Mouse (Mus musculus) liver, adult 2 months (tissue): ENCODE results near the gene Map4k5. TPM values are rescaled to one million over a fixed set of nuclear protein-coding genes. Genes with fewer than 3 reads are reported as not detected.

Source experiments
- DNase-seq: peaks from one replicate; pipeline ENCODE4 v3.0.0-alpha.2; 2011; ENCODE audit warnings: low read depth, low spot score; ENCODE audit errors: extremely low read depth
- H3K27ac ChIP-seq: fragments of 200-500 bp; replicated peaks from 2 replicates; pipeline ENCODE4 v1.5.1; 2012; ENCODE audit warnings: low read depth, mild to moderate bottlenecking, control low read depth, inconsistent platforms, low read length; ENCODE audit not compliant: insufficient read depth
- H3K27me3 ChIP-seq: fragments of 200-500 bp; 2 replicates; pipeline ENCODE4 v1.6.1; 2012; ENCODE audit warnings: mild to moderate bottlenecking, moderate library complexity, low read length, inconsistent platforms; ENCODE audit not compliant: control insufficient read depth, insufficient read depth
- H3K36me3 ChIP-seq: fragments of 200-500 bp; 2 replicates; pipeline ENCODE4 v1.6.1; 2012; ENCODE audit warnings: low read length, inconsistent platforms; ENCODE audit not compliant: control insufficient read depth, insufficient read depth
- H3K4me1 ChIP-seq: fragments of 200-500 bp; 2 replicates; pipeline ENCODE4 v1.6.1; 2011; ENCODE audit warnings: low read length; ENCODE audit not compliant: control insufficient read depth, insufficient read depth
- H3K4me3 ChIP-seq: fragments of 200-500 bp; 2 replicates; pipeline ENCODE4 v1.5.1; 2011; ENCODE audit warnings: low read depth, mild to moderate bottlenecking, control low read depth, low read length, moderate library complexity; ENCODE audit not compliant: insufficient read depth
- H3K79me2 ChIP-seq: fragments of 200-500 bp; 2 replicates; pipeline ENCODE4 v1.6.1; 2012; ENCODE audit warnings: inconsistent platforms, mild to moderate bottlenecking, low read length, moderate library complexity; ENCODE audit not compliant: control insufficient read depth, insufficient read depth
- H3K9ac ChIP-seq: fragments of 200-500 bp; 2 replicates; pipeline ENCODE4 v1.6.1; 2012; ENCODE audit warnings: low read depth, mild to moderate bottlenecking, control low read depth, inconsistent platforms, low read length
- CTCF ChIP-seq: fragments of 200-500 bp; IDR thresholded peaks from 2 replicates; pipeline ENCODE4 v1.5.1; 2011; ENCODE audit warnings: low read depth, low read length, control low read depth
- POLR2A ChIP-seq: fragments of 200-500 bp; IDR thresholded peaks from 2 replicates; pipeline ENCODE4 v1.6.1; 2011; ENCODE audit warnings: low read length, control low read depth; ENCODE audit not compliant: insufficient read depth; ENCODE audit errors: extremely low read depth
- WGBS: fragments of 180-500 bp; shearing (Covaris S2); methylation state at CpG from one replicate; pipeline ENCODE4 v1.1.7; 2018; 5-methylcytosine and 5-hydroxymethylcytosine counted together
- polyA plus RNA-seq: library from polyadenylated mRNA; depleted of rRNA; stranded (reverse); fragments of >200 nt; gene quantifications from 2 replicates; pipeline ENCODE4 v1.2.3, GENCODE M21; 2012
- total RNA-seq: library from RNA; depleted of rRNA; stranded (reverse); fragments of >200 nt; gene quantifications from 2 replicates; pipeline ENCODE4 v1.2.3, GENCODE M21; 2014

Map4k5 gene
- total and polyA plus RNA-seq, 2 experiments, result 3.6 to 15.6 TPM

DNA sequence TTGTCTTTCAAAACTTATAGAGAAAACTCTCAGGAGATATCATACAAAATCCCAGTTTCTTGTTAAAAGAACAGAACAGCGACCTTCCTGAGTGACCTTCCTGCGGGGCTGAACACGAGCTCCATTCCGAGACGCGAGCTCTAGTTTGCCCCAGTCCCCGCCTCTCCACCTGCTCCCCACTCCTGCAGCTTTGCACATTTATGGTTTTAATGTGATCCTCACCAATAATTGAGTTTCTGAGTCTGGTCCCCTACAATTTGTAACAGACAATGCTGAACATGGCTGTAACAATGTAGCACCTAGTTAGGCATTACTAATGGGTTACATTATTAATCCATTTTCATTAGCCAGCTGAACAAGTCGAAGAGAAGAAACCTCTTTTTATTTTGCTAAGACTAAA is 111.5 kb downstream of the Map4k5 start:
- no peaks in the 10 kb centered on the region for H3K79me2 ChIP-seq
- H3K4me1 ChIP-seq, result peaks cover 19% of the 10 kb centered on the region
- no peak overlapping the region for H3K27ac ChIP-seq
- H3K9ac ChIP-seq, result no peak overlapping the region
- no peaks in the 10 kb centered on the region for H3K27me3 ChIP-seq
- no peak for DNase-seq
- 95% methylated on average over 8 of the region's 8 CpGs for WGBS
- no peaks in the 10 kb centered on the region for H3K36me3 ChIP-seq
- no peak overlapping the region for H3K4me3 ChIP-seq
- no peak for TF ChIP-seq POLR2A
- TF ChIP-seq CTCF, result no peak

DNA sequence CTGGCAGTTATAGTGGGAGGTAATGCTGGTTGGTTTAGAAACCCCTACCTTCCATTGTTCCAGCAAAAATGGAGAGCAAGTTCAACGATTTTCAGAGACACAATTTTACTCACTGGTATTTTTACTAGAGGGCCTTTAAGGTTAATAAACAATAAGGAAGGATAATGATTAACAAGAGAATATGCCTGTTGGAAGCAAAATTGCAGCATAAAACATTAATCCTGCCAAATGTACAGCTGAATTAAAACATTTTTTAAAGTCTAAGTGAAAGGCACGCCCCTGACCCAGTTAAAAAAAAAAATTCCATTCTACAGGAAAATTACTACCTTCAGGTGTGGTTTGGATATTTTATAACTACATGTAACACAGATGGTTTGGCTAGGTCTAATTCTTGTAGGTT is 115.0 kb downstream of the Map4k5 start:
- no peaks in the 10 kb centered on the region for H3K27me3 ChIP-seq
- no peak overlapping the region for H3K4me3 ChIP-seq
- no peak overlapping the region for H3K9ac ChIP-seq
- H3K36me3 ChIP-seq, result no peaks in the 10 kb centered on the region
- H3K79me2 ChIP-seq, result no peaks in the 10 kb centered on the region
- H3K27ac ChIP-seq, result peak overlapping the region; percentile 88
- TF ChIP-seq CTCF (no peak), POLR2A (no peak)
- DNase-seq, result peak; percentile 78
- peaks cover 17% of the 10 kb centered on the region for H3K4me1 ChIP-seq
- WGBS, result 21% methylated on average over 2 of the region's 2 CpGs

DNA sequence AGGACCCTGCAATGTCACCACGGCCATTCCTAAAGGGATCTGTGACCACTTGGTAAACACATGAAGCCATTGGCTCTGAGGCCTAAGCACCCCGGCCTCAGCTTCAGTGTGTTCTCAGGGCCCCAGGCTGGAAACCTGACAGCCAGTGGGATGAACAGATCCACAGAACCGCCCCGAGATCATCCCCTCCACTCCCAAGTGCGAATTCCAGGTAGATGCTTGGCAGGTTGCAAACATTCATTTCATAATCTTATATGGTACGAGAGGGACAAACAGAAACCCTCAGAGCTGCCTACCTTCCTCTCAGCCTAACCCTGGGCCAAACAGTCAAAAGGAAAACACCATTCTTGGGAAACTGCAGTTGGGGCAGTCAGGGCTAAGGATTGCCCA is 115.7 kb downstream of the Map4k5 start:
- Histone ChIP-seq H3K4me1 (peaks cover 16% of the 10 kb centered on the region), H3K27ac (peak overlapping the region; percentile 88), H3K4me3 (no peak overlapping the region), H3K36me3 (no peaks in the 10 kb centered on the region), H3K79me2 (no peaks in the 10 kb centered on the region), H3K9ac (no peak overlapping the region), H3K27me3 (no peaks in the 10 kb centered on the region)
- peak; percentile 62 for DNase-seq
- 28% methylated on average over 6 of the region's 6 CpGs for WGBS
- TF ChIP-seq POLR2A, result no peak

DNA sequence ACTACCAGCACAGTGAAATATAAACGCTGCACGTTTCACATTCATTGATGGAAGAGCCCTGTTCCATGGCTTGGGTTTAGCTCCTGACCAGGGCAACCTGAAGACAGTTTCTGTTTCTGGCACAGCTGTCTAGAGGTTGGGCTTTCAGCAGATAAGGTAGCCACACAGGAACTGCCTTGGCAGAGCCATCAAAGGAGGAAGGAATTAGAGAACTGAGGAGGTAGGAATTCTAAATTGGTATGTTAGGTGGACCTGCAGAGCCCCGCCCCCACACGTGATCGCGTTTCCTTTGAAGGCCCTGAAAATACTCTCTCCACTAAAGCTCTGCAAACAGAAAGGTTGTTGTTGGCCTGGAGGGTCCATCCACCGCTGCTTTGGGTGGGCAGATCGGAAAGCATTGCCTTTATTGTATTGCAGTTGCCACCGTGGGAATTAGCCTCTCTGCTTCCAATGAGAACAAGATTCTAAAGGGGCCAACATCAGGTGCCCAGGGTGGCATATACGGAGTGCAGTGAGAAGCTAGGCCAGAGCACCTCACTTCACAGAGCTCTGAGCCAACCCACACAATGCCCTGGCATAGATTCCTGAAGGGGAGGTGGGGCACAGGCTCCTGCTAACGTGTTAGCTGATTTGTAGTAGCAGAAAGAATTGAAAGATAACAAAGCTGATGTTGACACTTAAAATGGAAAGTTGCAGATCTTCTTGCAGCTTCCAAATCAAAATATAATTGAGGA is 116.2 kb downstream of the Map4k5 start:
- Histone ChIP-seq H3K36me3 (no peaks in the 10 kb centered on the region), H3K27ac (peak overlapping the region; percentile 37), H3K9ac (no peak overlapping the region), H3K4me3 (no peak overlapping the region), H3K27me3 (no peaks in the 10 kb centered on the region), H3K79me2 (no peaks in the 10 kb centered on the region), H3K4me1 (peaks cover 13% of the 10 kb centered on the region)
- TF ChIP-seq POLR2A (no peak), CTCF (no peak)
- DNase-seq, result peak; percentile 48
- WGBS, result 48% methylated on average over 11 of the region's 11 CpGs

DNA sequence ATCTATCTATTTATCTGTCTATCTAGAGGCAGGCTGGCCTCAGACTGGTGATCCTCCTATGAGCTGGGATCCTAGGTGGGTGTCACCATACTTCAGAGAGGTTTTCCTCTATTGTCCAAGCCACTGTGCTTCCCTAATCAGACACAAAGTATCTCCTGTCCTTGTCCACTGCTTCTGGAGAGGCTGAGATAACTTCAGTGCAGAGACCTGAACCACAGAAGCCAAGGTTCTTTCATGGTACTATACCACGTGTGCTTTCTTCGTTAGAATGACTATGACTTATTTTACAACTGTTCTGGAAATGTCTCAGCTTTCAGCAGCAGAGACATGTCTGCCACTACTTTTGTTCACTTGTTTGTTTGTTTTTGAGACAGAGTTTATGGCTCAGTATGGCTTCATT is 124.2 kb downstream of the Map4k5 start:
- Histone ChIP-seq H3K4me3 (no peak overlapping the region), H3K4me1 (peaks cover 5% of the 10 kb centered on the region; the same call in 1 of the 2 replicates), H3K79me2 (no peaks in the 10 kb centered on the region), H3K9ac (no peak overlapping the region), H3K27ac (no peak overlapping the region), H3K36me3 (no peaks in the 10 kb centered on the region), H3K27me3 (no peaks in the 10 kb centered on the region)
- WGBS, result 94% methylated on average over 2 of the region's 2 CpGs
- TF ChIP-seq POLR2A (no peak), CTCF (no peak)
- DNase-seq, result no peak

DNA sequence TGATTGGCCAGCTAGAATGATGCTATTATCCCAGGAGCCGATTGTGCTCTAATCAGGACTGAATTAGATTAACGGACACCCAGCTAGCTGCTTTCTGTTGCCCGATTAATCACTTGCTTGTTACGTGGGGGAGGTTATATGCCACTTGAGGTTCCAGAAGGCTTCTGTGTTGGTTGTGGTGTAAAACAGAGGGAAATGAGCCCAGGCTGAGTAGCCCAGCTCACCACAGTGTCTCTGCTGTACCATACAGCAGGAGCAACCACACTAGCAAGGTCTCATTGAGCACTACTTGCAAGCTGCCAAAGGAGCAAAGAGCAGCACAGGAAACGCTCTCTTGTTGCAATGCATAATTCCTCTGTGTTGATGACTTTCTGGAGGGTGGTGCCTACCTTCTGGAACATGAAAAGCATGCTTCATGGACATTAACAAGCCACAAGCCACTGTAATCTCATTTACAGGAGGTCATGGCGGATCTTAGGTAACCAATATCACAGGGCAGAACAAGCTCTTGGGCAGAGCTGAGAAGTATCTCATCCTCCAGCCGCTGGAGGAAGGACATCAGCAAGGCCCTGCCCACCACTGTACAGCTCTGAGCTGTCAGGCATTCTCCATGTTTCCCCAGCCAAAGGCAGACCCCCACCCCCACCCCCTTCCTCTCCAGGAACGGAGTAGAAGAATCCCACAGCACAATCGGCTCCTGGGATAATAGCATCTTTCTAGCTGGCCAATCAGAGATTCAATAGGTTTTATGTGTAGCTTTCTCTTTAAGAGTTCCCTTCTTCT is 125.3 kb downstream of the Map4k5 start:
- H3K27ac ChIP-seq, result no peak overlapping the region
- H3K27me3 ChIP-seq, result no peaks in the 10 kb centered on the region
- H3K4me3 ChIP-seq, result no peak overlapping the region
- WGBS, result 73% methylated on average over 9 of the region's 9 CpGs
- DNase-seq, result peak; percentile 57
- no peaks in the 10 kb centered on the region for H3K79me2 ChIP-seq
- H3K9ac ChIP-seq, result no peak overlapping the region
- no peaks in the 10 kb centered on the region for H3K36me3 ChIP-seq
- H3K4me1 ChIP-seq, result peaks cover 5% of the 10 kb centered on the region; the same call in 1 of the 2 replicates
- TF ChIP-seq POLR2A (no peak), CTCF (no peak)
